Mouse (Mus musculus) heart, adult 8-10 months (tissue): ENCODE measurements around the gene Mamstr. TPM values are rescaled to one million over a fixed set of nuclear protein-coding genes. Genes with fewer than 3 reads are reported as not detected.
A peak's percentile ranks its signal among the peaks of the same experiment; 100 is the strongest.

Experiments
- DNase-seq: peaks from one replicate; pipeline ENCODE4 v3.0.0; 2022; ENCODE audit warnings: low spot score
- total RNA-seq, 4 experiments: library from RNA; stranded (reverse); gene quantifications; 2 replicates each; pipeline ENCODE4 v1.2.4; 2022

The Mamstr gene
- 1 to 10 TPM; 2.0 to 5.9 (median 5.1) TPM for total RNA-seq

GRCm38 (mm10) chr7:45639561-45640027 is at the start of gene Mamstr:
TSS of gene Mamstr (plus strand) at chr7:45639977.
- no peak for DNase-seq

- no peak for DNase-seq
These were observed 48.9 kb upstream of the Mamstr start for GRCm38 (mm10) chr7:45590874-45591273.

GRCm38 (mm10) chr7:45591880-45592279 is 47.9 kb upstream of the Mamstr start:
- no peak for DNase-seq

GRCm38 (mm10) chr7:45593118-45593815 is 46.5 kb upstream of the Mamstr start:
- DNase-seq, result peak; percentile 67

GRCm38 (mm10) chr7:45595176-45595575 is 44.6 kb upstream of the Mamstr start:
- DNase-seq, result no peak

- no peak for DNase-seq
These were observed 43.7 kb upstream of the Mamstr start for GRCm38 (mm10) chr7:45596107-45596506.

- no peak for DNase-seq
These were observed 42.8 kb upstream of the Mamstr start for GRCm38 (mm10) chr7:45597013-45597412.

- DNase-seq, result no peak
These were observed 42.2 kb upstream of the Mamstr start for GRCm38 (mm10) chr7:45597527-45597926.

GRCm38 (mm10) chr7:45598960-45599879 is 40.6 kb upstream of the Mamstr start:
- DNase-seq, result no peak

GRCm38 (mm10) chr7:45605704-45606289 is 34.0 kb upstream of the Mamstr start:
- no peak for DNase-seq

GRCm38 (mm10) chr7:45609511-45609910 is 30.3 kb upstream of the Mamstr start:
- DNase-seq, result no peak

GRCm38 (mm10) chr7:45616277-45616676 is 23.5 kb upstream of the Mamstr start:
- DNase-seq, result no peak

- no peak for DNase-seq
These were observed 22.6 kb upstream of the Mamstr start, which contains the start of gene Fut1 for GRCm38 (mm10) chr7:45617042-45617695. TSS of gene Fut1 (plus strand) at chr7:45617289.

GRCm38 (mm10) chr7:45618316-45618715 is 21.5 kb upstream of the Mamstr start:
- DNase-seq, result no peak

GRCm38 (mm10) chr7:45619592-45619991 is 20.2 kb upstream of the Mamstr start:
- no peak for DNase-seq

- DNase-seq, result no peak
These were observed 18.3 kb upstream of the Mamstr start, which contains the start of gene Izumo1 for GRCm38 (mm10) chr7:45621443-45621842. TSS of gene Izumo1 (plus strand) at chr7:45621811.

- DNase-seq, result no peak
These were observed 16.3 kb upstream of the Mamstr start for GRCm38 (mm10) chr7:45623507-45623906.

GRCm38 (mm10) chr7:45624718-45625117 is 15.1 kb upstream of the Mamstr start:
- DNase-seq, result no peak

- DNase-seq, result no peak
These were observed 14.3 kb upstream of the Mamstr start for GRCm38 (mm10) chr7:45625481-45625880.

GRCm38 (mm10) chr7:45626571-45627076 is 13.2 kb upstream of the Mamstr start:
- DNase-seq, result no peak

- DNase-seq, result peak; percentile 76
These were observed 12.5 kb upstream of the Mamstr start, which contains the start of gene Rasip1 for GRCm38 (mm10) chr7:45627261-45627660. TSS of gene Rasip1 (plus strand) at chr7:45627488.
